Mouse (Mus musculus) liver, postnatal 0 days (tissue): ENCODE results near the gene Sik1. TPM values are rescaled to one million over a fixed set of nuclear protein-coding genes. Genes with fewer than 3 reads are reported as not detected.

Experiments
- ATAC-seq: fragments of 200-750 bp; cut with Nextera tagmentation; 2 replicates; pipeline ENCODE4 v1.8.0; 2017; ENCODE audit warnings: mild to moderate bottlenecking, moderate library complexity
- DNase-seq: peaks from one replicate; pipeline ENCODE4 v3.0.0-alpha.2; 2016
- H3K27ac ChIP-seq: fragments of 300-500 bp; sonication (generic); 2 replicates; pipeline ENCODE4 v1.5.1; 2014; ENCODE audit warnings: antibody characterized with exemption, moderate library complexity, mild to moderate bottlenecking, low read depth
- H3K27me3 ChIP-seq: fragments of 300-500 bp; sonication (generic); 2 replicates; pipeline ENCODE4 v1.6.1; 2014; ENCODE audit warnings: low read length, control low read depth, mixed read lengths; ENCODE audit not compliant: insufficient read depth
- H3K36me3 ChIP-seq: fragments of 300-500 bp; sonication (generic); replicated peaks from 2 replicates; pipeline ENCODE4 v1.6.1; 2014; ENCODE audit warnings: mild to moderate bottlenecking, control low read depth, low read length, moderate library complexity, mixed read lengths; ENCODE audit not compliant: insufficient read depth
- H3K4me1 ChIP-seq: fragments of 300-500 bp; sonication (generic); 2 replicates; pipeline ENCODE4 v1.6.1; 2014; ENCODE audit warnings: antibody characterized with exemption, mild to moderate bottlenecking, control low read depth; ENCODE audit not compliant: insufficient read depth
- H3K4me2 ChIP-seq: fragments of 300-500 bp; sonication (generic); 2 replicates; pipeline ENCODE4 v1.6.1; 2014; ENCODE audit warnings: low read depth, mild to moderate bottlenecking, low read length, moderate library complexity, mixed read lengths
- H3K4me3 ChIP-seq: fragments of 300-500 bp; sonication (generic); 2 replicates; pipeline ENCODE4 v1.5.1; 2014; ENCODE audit warnings: low read depth, low read length
- H3K9ac ChIP-seq: fragments of 300-500 bp; sonication (generic); replicated peaks from 2 replicates; pipeline ENCODE4 v1.6.1; 2014; ENCODE audit warnings: mild to moderate bottlenecking, moderate library complexity
- H3K9me3 ChIP-seq: fragments of 300-500 bp; sonication (generic); 2 replicates; pipeline ENCODE4 v1.6.1; 2016; ENCODE audit warnings: mild to moderate bottlenecking, control low read depth, low read length, mixed read lengths
- CTCF ChIP-seq: sonication (generic); IDR thresholded peaks from 2 replicates; pipeline ENCODE4 v1.5.1; 2016; ENCODE audit warnings: antibody characterized with exemption, low read depth
- EP300 ChIP-seq: IDR thresholded peaks from 2 replicates; pipeline ENCODE4 v1.6.1; 2016; ENCODE audit warnings: antibody characterized with exemption, low read depth, mild to moderate bottlenecking
- WGBS: fragments of 180-500 bp; shearing (Covaris S2); extraction: QIAGEN DNeasy Blood & Tissue Kit; methylation state at CpG from one replicate; pipeline ENCODE4 v1.1.7; 2014; ENCODE audit not compliant: insufficient replicate concordance; 5-methylcytosine and 5-hydroxymethylcytosine counted together
- polyA plus RNA-seq: library from polyadenylated mRNA; unstranded; fragments of >200 nt; fragmentation: Nextera tagmentation; extraction: Ambion mirVana; gene quantifications from 2 replicates; pipeline ENCODE4 v1.2.1, GENCODE M21; 2015

Sik1 gene
- polyA plus RNA-seq, 1 experiment from 2014 or later, result 7.8 TPM

DNA sequence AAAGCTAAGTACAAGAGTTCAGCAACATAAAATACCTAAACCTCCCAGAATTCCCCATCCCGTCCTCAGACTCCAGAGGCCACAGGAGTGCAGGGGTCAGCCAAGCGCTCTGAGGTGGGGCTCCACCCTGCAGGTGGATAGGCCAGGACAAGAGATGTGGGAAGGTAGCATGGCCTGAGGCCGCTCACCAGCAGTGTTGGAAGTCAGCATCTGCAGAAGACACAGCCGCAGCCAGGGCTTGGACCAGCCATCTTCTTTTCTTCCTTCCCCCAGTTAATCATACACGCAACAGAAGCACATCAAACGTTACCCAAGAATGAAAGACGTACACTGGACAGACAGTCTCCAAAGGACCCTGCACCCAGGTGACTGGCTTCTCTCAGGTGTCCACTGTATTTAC is 11.5 kb upstream of the Sik1 start:
- TF ChIP-seq EP300, result no peak
- TF ChIP-seq CTCF, result no peak
- Histone ChIP-seq H3K9me3 (no peaks in the 10 kb centered on the region), H3K27ac (no peak overlapping the region), H3K27me3 (no peaks in the 10 kb centered on the region), H3K4me2 (no peak overlapping the region), H3K36me3 (no peaks in the 10 kb centered on the region), H3K4me1 (peaks cover 15% of the 10 kb centered on the region), H3K9ac (no peak overlapping the region), H3K4me3 (no peak overlapping the region)
- ATAC-seq (no peak), DNase-seq (no peak)
- 87% methylated on average over 7 of the region's 7 CpGs for WGBS

DNA sequence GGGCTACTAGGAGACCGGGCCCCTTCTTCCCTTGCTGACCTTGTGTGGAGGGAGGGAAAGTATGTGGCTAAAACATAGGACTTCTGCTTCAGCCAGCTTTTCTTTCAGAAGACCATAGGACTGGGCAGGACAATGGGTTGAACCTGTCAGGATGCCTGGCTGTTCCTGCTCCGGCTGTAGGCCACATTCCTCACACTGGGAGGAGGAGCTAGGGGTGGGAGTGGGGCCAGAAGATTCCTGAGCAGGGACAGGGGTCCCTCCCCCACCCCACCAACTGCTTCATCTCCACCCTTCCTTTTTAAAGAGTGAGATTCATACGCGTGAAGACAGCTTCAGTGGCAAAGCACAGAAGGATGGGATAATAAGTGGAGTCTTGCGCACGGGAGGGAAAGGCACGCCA is 10.0 kb upstream of the Sik1 start:
- DNase-seq, result no peak

DNA sequence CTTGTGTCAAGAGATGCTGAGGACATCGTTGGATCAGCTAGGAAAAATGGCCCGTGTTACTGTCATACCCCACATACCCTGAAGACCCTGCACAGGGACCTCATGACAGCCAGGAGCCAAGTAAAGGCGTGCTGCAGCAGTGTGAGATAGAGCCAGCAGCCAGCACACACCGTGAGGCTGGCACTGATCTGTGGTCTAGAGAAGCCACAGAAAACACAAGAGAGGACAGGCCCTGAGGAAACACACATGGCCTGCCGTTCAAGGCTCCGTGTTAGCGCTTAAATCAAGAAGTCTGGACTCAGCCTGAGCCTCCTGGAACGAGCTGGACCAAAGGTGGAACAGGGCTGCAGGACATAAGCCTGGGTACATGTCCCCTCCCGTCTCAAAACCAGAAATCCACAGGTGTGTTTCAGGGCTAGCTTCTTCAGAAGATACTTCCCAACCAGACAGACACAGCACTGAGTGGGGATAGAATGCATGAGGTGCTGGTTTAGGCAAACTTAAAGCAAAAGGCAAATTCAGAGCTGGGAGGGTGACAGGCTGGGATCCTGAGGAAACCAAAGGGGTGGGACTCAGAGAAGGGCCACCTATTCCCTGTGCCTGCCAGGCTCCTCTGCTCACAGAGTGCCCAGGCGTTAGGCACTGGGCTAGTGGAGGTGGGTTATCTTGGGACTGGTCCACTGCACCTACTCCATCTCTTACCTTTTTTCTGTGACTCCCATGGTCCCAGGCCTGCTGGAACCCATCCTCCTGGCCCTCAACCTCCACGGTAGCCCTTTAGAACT is 9.3 kb upstream of the Sik1 start:
- H3K4me2 ChIP-seq, result no peak overlapping the region
- H3K4me1 ChIP-seq, result 0 out of 2 replicates have a peak, but pooled peaks cover 8% of the 10 kb centered on the region
- TF ChIP-seq EP300 (no peak), CTCF (no peak)
- DNase-seq, result peak; percentile 10
- H3K9me3 ChIP-seq, result no peaks in the 10 kb centered on the region
- no peak overlapping the region for H3K27ac ChIP-seq
- ATAC-seq, result no peak
- no peak overlapping the region for H3K9ac ChIP-seq
- H3K27me3 ChIP-seq, result no peaks in the 10 kb centered on the region
- no peaks in the 10 kb centered on the region for H3K36me3 ChIP-seq
- 56% methylated on average over 11 of the region's 11 CpGs for WGBS
- no peak overlapping the region for H3K4me3 ChIP-seq

More for the DNA sequence above, 10.0 kb upstream of the Sik1 start:
- H3K9me3 ChIP-seq, result no peaks in the 10 kb centered on the region
- H3K27me3 ChIP-seq, result no peaks in the 10 kb centered on the region
- H3K4me3 ChIP-seq, result no peak overlapping the region
- H3K9ac ChIP-seq, result no peak overlapping the region
- no peak overlapping the region for H3K27ac ChIP-seq
- TF ChIP-seq CTCF, result no peak
- no peak for TF ChIP-seq EP300
- 78% methylated on average over 7 of the region's 7 CpGs for WGBS
- H3K36me3 ChIP-seq, result no peaks in the 10 kb centered on the region
- H3K4me1 ChIP-seq, result peaks cover 9% of the 10 kb centered on the region
- ATAC-seq, result no peak
- H3K4me2 ChIP-seq, result no peak overlapping the region

DNA sequence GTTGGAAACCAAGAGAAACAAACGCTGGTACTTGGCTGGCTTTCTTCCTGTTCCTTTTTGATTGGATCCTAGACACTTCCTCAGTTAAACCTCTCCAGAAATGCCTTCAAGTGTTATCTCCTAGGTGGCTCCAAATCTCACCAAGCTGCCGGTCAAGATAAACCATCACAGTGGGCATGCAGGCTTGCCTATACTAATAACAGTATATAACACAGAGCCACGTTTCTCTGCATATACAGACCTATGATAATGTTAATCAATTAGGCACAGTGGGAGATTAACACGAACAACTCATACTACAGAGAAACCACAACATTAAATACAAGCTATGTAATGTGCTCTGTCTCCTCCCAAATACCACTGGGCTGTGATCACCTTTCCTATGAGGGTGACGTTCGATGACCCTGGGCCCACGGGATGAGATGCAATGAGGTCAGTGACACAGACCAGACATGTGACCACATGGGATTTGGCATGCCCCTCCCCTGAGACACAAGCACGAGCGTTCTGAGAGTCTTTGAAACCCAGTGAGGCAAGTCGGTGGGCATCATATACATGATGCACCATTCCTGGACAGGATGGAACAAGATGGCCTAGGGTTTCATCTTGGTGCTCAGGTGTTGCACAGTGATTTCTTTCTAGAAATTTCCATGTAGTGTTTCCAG is 7.7 kb upstream of the Sik1 start:
- 58% methylated on average over 10 of the region's 10 CpGs for WGBS
- no peaks in the 10 kb centered on the region for H3K27me3 ChIP-seq
- no peak for ATAC-seq
- H3K36me3 ChIP-seq, result no peaks in the 10 kb centered on the region
- TF ChIP-seq EP300 (peak; percentile 60; the same call in 1 of the 2 replicates), CTCF (no peak)
- H3K9me3 ChIP-seq, result no peaks in the 10 kb centered on the region
- no peak overlapping the region for H3K27ac ChIP-seq
- H3K4me3 ChIP-seq, result no peak overlapping the region
- H3K4me2 ChIP-seq, result no peak overlapping the region
- no peak overlapping the region for H3K9ac ChIP-seq
- DNase-seq, result peak; percentile 10
- H3K4me1 ChIP-seq, result peaks cover 9% of the 10 kb centered on the region

DNA sequence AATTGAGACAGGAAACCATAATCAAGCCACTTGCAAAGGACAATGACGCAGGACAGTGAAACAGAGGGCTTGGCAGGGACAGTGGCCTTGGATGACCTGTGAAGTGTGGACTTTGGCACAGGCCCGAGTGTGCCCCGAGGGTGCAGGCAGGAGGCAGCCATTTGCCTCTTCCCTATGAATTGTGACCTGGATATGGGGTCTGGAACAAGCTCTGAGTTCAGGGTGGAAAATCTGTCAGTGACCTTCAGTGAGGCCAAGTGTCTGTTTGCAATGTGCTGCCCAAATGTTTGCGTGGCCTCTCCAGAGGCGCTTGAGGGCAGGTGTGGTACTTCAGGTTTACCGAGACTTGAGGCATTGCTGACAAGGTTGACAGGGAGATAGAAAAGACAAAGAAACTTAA is 6.5 kb upstream of the Sik1 start:
- H3K4me3 ChIP-seq, result no peak overlapping the region
- H3K27me3 ChIP-seq, result no peaks in the 10 kb centered on the region
- no peak overlapping the region for H3K4me2 ChIP-seq
- H3K27ac ChIP-seq, result peak overlapping the region; percentile 62
- WGBS, result 57% methylated on average over 6 of the region's 6 CpGs
- peak; percentile 83 for ATAC-seq
- H3K36me3 ChIP-seq, result no peaks in the 10 kb centered on the region
- TF ChIP-seq CTCF, result 0 out of 2 replicates have a peak, but pooled peaks have one; percentile 3
- no peak for TF ChIP-seq EP300
- no peaks in the 10 kb centered on the region for H3K9me3 ChIP-seq
- H3K9ac ChIP-seq, result no peak overlapping the region
- peaks cover 17% of the 10 kb centered on the region for H3K4me1 ChIP-seq
- DNase-seq, result peak; percentile 68

DNA sequence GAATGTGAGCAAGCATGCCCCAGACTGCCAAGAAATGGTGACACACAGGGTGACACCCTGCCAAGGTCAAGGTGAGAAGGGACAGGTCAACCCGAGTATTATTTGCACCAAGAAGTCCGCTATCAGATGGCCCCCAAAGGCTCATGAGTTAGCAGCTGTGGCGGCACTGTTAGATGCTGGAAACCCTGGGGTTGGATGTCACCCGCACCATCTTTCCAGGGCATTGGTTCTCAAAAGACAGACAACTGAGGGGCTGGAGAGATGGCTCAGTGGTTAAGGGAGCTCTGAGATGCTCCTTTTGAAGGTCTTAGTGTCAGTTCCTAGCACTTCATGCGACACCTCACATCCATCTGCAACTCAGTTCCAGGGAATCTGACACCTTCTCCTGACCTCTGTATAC is 6.1 kb upstream of the Sik1 start:
- no peaks in the 10 kb centered on the region for H3K36me3 ChIP-seq
- 78% methylated on average over 5 of the region's 5 CpGs for WGBS
- no peak overlapping the region for H3K4me3 ChIP-seq
- H3K9ac ChIP-seq, result no peak overlapping the region
- no peak overlapping the region for H3K27ac ChIP-seq
- ATAC-seq, result no peak
- H3K4me2 ChIP-seq, result no peak overlapping the region
- no peak for DNase-seq
- no peaks in the 10 kb centered on the region for H3K27me3 ChIP-seq
- TF ChIP-seq CTCF (no peak), EP300 (no peak)
- H3K9me3 ChIP-seq, result no peaks in the 10 kb centered on the region
- H3K4me1 ChIP-seq, result peaks cover 22% of the 10 kb centered on the region
